Mouse (Mus musculus) spleen, adult 2 months (tissue): Measurements from ENCODE around the gene Exosc5.

Experiments used
- CTCF ChIP-seq: fragments of 200-500 bp; IDR thresholded peaks from 2 replicates; pipeline ENCODE4 v1.5.1; 2011; ENCODE audit warnings: mild to moderate bottlenecking, inconsistent platforms; ENCODE audit not compliant: insufficient read depth, insufficient read length, insufficient replicate concordance; ENCODE audit errors: extremely low read depth
- POLR2A ChIP-seq: fragments of 200-500 bp; IDR thresholded peaks from 2 replicates; pipeline ENCODE4 v1.6.1; 2011; ENCODE audit warnings: low read depth, low read length, inconsistent platforms

GRCm38 (mm10) chr7:25619722-25619991 lies 39.3 kb upstream of the Exosc5 start:
- no peak for TF ChIP-seq CTCF
- TF ChIP-seq POLR2A = no peak
